Mouse (Mus musculus) hindbrain, embryonic 16.5 days (tissue): Measurements from ENCODE around the gene Tldc1. TPM values are rescaled to one million over a fixed set of nuclear protein-coding genes. Genes with fewer than 3 reads are reported as not detected.

Source experiments
- ATAC-seq: fragments of 200-750 bp; cut with Nextera tagmentation; 2 replicates; pipeline ENCODE4 v1.8.0; 2017; ENCODE audit warnings: moderate TSS enrichment, moderate library complexity
- H3K27ac ChIP-seq: fragments of 300-500 bp; sonication (generic); 2 replicates; pipeline ENCODE4 v1.5.1; 2014; ENCODE audit warnings: low read depth, mild to moderate bottlenecking, control low read depth, low read length, moderate library complexity
- H3K27me3 ChIP-seq: fragments of 300-500 bp; sonication (generic); replicated peaks from 2 replicates; pipeline ENCODE4 v1.6.1; 2014; ENCODE audit warnings: low read length; ENCODE audit not compliant: control insufficient read depth, insufficient read depth
- H3K36me3 ChIP-seq: fragments of 300-500 bp; sonication (generic); 2 replicates; pipeline ENCODE4 v1.6.1; 2014; ENCODE audit warnings: mild to moderate bottlenecking, low read length, moderate library complexity, mixed read lengths; ENCODE audit not compliant: control insufficient read depth, insufficient read depth
- H3K4me1 ChIP-seq: fragments of 300-500 bp; sonication (generic); 2 replicates; pipeline ENCODE4 v1.6.1; 2014; ENCODE audit warnings: low read depth, low read length; ENCODE audit not compliant: control insufficient read depth, insufficient read depth
- H3K4me2 ChIP-seq: fragments of 300-500 bp; sonication (generic); 2 replicates; pipeline ENCODE4 v1.6.1; 2014; ENCODE audit warnings: mild to moderate bottlenecking, low read length, control low read depth, moderate library complexity
- H3K4me3 ChIP-seq: fragments of 300-500 bp; sonication (generic); 2 replicates; pipeline ENCODE4 v1.5.1; 2014; ENCODE audit warnings: mild to moderate bottlenecking, low read length, control low read depth, moderate library complexity
- H3K9ac ChIP-seq: fragments of 300-500 bp; sonication (generic); 2 replicates; pipeline ENCODE4 v1.6.1; 2014; ENCODE audit warnings: low read depth, mild to moderate bottlenecking, control low read depth, low read length, moderate library complexity
- H3K9me3 ChIP-seq: fragments of 300-500 bp; sonication (generic); 2 replicates; pipeline ENCODE4 v1.6.1; 2014; ENCODE audit warnings: mild to moderate bottlenecking, low read length, moderate library complexity; ENCODE audit not compliant: control insufficient read depth
- WGBS: fragments of 180-500 bp; shearing (Covaris S2); extraction: QIAGEN DNeasy Blood & Tissue Kit; methylation state at CpG from one replicate; pipeline ENCODE4 v1.1.7; 2014; 5-methylcytosine and 5-hydroxymethylcytosine counted together
- polyA plus RNA-seq: library from polyadenylated mRNA; unstranded; fragments of >200 nt; fragmentation: Nextera tagmentation; extraction: Ambion mirVana; gene quantifications from 2 replicates; pipeline ENCODE4 v1.2.1, GENCODE M21; 2015

Tldc1 gene
- polyA plus RNA-seq, 1 experiment from 2014 or later: 11.4 TPM

DNA sequence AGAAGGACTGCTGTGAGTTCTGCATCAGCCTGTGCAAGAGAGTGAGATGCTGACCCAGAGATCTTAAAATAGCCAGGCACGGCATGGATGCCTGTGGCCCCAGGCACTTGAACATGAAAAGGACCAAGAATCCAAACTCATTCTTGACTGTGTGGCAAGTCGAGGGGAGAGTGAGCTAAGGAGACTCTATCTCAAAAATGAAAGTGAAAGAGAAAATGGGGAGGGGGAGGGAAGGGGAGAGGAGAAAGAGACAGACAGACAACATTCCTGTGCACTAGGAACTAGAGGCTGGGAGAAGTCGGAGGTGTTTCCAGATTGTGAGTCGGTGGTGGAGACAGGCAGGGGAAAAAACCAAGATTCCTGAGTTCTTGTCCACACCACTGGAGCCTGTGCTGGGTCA is 54.5 kb downstream of the Tldc1 start:
- no peak overlapping the region for H3K4me2 ChIP-seq
- H3K27ac ChIP-seq: no peak overlapping the region
- no peak overlapping the region for H3K9ac ChIP-seq
- H3K4me1 ChIP-seq: no peaks in the 10 kb centered on the region
- no peaks in the 10 kb centered on the region for H3K27me3 ChIP-seq
- H3K36me3 ChIP-seq: no peaks in the 10 kb centered on the region
- no peak for ATAC-seq
- H3K9me3 ChIP-seq: no peaks in the 10 kb centered on the region
- no peak overlapping the region for H3K4me3 ChIP-seq
- 72% methylated on average over 4 of the region's 4 CpGs for WGBS

DNA sequence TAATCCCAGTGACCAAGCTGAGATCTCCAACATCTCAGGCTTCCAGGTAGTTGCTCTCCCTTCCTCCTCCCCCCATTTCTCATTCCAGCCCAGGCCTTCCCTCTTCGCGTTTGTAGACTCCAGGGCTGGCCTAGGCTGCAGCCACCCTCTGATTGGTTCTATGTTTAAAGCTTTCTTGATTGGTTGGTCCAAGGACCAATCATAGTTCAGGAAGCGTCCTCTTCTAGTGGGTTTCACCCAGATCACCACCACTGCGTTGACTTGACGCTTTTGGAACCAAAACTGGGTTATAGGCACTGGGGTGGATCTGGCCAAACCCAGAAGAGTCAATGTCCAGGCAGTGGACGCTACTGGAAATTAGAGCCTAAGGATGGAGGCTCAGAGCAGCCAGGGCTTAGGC is 55.9 kb downstream of the Tldc1 start:
- Histone ChIP-seq H3K4me2 (no peak overlapping the region), H3K4me3 (no peak overlapping the region), H3K27ac (no peak overlapping the region), H3K36me3 (no peaks in the 10 kb centered on the region), H3K4me1 (no peaks in the 10 kb centered on the region), H3K9ac (no peak overlapping the region), H3K9me3 (no peaks in the 10 kb centered on the region), H3K27me3 (no peaks in the 10 kb centered on the region)
- 61% methylated on average over 6 of the region's 6 CpGs for WGBS
- no peak for ATAC-seq

DNA sequence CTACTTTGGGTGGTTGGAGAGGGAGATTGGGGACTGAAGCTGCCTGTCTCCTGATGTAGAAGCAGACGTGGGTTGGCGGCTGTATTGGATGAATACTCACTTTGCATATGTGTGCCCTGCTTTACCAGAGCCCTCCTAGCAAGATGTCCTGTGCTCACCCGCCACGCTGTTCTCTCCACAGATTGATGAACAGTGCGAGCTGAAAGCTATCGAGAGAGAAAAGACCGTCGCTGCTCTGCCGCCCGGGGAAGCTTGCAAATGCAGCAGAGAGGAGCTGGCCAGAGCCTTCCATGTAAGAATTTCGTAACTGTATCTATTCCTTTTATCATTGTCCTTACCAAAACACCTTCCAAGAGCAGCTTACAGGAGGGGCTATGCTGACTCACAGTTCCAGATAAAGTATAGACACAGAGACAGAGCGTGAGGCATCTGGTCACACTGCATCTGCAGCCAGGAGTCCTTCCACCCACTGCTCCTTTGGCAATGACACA is 59.2 kb downstream of the Tldc1 start:
- no peaks in the 10 kb centered on the region for H3K36me3 ChIP-seq
- H3K4me3 ChIP-seq: no peak overlapping the region
- H3K4me1 ChIP-seq: no peaks in the 10 kb centered on the region
- H3K27me3 ChIP-seq: no peaks in the 10 kb centered on the region
- H3K4me2 ChIP-seq: no peak overlapping the region
- no peak overlapping the region for H3K27ac ChIP-seq
- 44% methylated on average over 12 of the region's 12 CpGs for WGBS
- ATAC-seq: no peak
- no peaks in the 10 kb centered on the region for H3K9me3 ChIP-seq
- H3K9ac ChIP-seq: no peak overlapping the region

DNA sequence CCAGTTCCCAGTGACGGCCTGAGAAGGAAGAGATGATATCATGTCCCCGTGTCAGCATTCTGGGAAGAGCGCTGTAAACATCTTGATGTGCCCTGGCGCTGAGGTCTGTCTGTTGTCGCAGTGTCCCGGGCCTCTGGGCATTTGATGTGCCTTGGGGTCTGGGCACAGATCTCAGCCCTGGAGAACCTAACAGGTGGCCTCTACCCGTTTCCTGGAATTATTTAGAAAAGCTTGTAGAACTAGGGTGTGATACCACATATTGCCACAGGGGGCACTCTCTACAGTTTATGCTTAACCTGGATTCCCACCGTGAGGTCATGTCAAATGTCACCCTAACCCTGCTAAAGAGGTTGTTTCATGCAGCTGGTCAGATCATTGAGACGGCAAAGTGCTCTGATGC is 60.5 kb downstream of the Tldc1 start:
- no peak overlapping the region for H3K9ac ChIP-seq
- no peaks in the 10 kb centered on the region for H3K27me3 ChIP-seq
- no peaks in the 10 kb centered on the region for H3K36me3 ChIP-seq
- H3K4me2 ChIP-seq: no peak overlapping the region
- no peak overlapping the region for H3K27ac ChIP-seq
- no peaks in the 10 kb centered on the region for H3K9me3 ChIP-seq
- no peak for ATAC-seq
- H3K4me1 ChIP-seq: no peaks in the 10 kb centered on the region
- 59% methylated on average over 9 of the region's 9 CpGs for WGBS
- H3K4me3 ChIP-seq: no peak overlapping the region

DNA sequence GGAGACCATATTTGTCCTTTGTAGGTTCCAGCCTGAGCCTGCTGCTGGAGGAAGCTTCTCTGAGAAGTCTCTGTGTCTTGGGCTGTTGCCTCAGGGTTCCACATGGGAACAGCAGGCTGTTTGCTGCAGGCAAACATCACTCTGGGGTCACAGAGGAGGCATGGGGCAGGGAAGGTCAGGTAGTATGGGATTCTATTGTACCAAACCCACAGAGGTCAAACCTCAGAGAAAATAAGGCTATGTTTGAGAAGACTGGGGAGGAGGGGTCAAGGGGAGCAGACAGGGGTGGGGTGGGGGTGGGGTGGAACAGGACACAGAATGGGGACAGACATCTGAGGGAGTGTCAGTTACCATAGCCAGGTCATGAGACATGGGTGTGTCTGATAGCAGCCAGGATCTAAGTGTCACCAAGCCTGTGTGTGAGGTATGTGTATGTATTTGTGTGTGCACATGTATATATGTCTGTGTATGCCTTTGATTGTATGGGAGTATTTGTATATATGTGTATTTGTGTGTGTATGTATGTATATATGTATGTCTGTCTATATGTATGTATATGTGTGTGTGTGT is 61.4 kb downstream of the Tldc1 start:
- Histone ChIP-seq H3K4me3 (no peak overlapping the region), H3K27ac (no peak overlapping the region), H3K4me1 (no peaks in the 10 kb centered on the region), H3K9ac (no peak overlapping the region), H3K4me2 (no peak overlapping the region), H3K27me3 (no peaks in the 10 kb centered on the region), H3K36me3 (no peaks in the 10 kb centered on the region), H3K9me3 (no peaks in the 10 kb centered on the region)
- no peak for ATAC-seq

DNA sequence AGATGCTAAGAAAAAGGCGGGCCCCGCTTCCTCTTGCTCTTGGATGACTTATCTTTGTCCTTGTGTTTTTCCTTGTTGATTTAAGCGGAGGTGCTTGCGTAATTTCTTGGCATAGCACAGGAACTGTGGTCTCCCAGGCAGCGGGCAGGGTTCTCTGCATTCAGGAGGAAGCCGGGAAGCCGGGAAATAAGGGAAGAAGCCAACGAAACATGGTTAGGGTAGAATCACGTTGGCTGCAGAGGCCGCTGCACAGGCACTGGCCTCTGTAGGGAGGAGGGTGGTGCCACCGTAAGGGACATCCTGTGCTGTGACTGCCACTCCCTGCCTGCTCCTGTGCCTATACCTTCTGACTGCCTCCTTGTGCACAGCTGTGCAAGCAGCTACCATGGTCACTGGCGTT is 63.0 kb downstream of the Tldc1 start:
- Histone ChIP-seq H3K4me2 (no peak overlapping the region), H3K27me3 (no peaks in the 10 kb centered on the region), H3K9me3 (no peaks in the 10 kb centered on the region), H3K4me3 (no peak overlapping the region), H3K27ac (no peak overlapping the region), H3K9ac (no peak overlapping the region), H3K4me1 (no peaks in the 10 kb centered on the region), H3K36me3 (no peaks in the 10 kb centered on the region)
- 75% methylated on average over 12 of the region's 12 CpGs for WGBS
- ATAC-seq: no peak

DNA sequence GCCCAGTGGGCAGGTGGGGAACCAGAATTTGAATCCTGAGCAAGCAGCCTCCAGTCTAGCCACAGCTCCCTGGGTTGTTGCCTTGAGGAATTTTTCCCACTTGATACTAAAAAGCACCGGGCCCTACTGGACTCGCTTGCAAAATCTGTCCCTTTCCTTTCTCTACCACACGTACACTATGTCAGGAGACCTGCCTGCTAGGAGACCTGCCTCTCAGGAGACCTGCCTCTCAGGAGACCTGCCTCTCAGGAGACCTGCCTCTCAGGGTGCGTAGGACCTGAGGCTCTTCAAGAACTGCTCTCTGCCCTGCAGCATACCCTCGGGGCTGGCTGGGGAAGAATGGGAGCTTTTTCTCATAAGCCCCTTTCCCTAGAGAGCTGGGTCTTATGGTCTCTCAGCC is 64.8 kb downstream of the Tldc1 start:
- WGBS: 83% methylated on average over 5 of the region's 5 CpGs
- no peak overlapping the region for H3K4me3 ChIP-seq
- no peaks in the 10 kb centered on the region for H3K36me3 ChIP-seq
- H3K4me2 ChIP-seq: no peak overlapping the region
- no peaks in the 10 kb centered on the region for H3K27me3 ChIP-seq
- no peak overlapping the region for H3K9ac ChIP-seq
- no peak for ATAC-seq
- H3K27ac ChIP-seq: no peak overlapping the region
- no peaks in the 10 kb centered on the region for H3K9me3 ChIP-seq
- H3K4me1 ChIP-seq: no peaks in the 10 kb centered on the region

DNA sequence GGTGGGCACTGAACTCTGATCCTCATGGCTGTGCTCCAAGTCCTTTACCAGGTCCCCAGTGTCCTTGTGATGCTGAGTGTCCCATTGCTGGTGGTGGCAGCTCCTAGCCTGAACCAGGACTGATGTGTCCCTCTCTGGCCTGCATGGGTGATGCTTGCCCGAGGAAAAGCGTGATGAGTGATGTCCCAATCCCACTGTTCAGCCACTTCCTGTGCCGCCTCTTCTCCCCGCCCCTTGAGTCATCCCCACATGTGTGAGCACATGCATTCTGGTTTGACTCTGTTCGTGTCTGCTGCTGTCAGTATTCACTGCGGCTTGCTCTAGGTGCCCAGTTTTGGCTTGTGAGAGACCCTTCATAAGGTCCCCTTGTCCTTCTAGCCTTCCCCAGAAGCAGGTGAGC is 66.0 kb downstream of the Tldc1 start:
- Histone ChIP-seq H3K27me3 (no peaks in the 10 kb centered on the region), H3K4me1 (no peaks in the 10 kb centered on the region), H3K9me3 (no peaks in the 10 kb centered on the region), H3K27ac (no peak overlapping the region), H3K36me3 (no peaks in the 10 kb centered on the region), H3K4me3 (no peak overlapping the region), H3K9ac (no peak overlapping the region), H3K4me2 (no peak overlapping the region)
- no peak for ATAC-seq
- WGBS: 81% methylated on average over 6 of the region's 6 CpGs
